Mouse (Mus musculus) heart, adult 2 months (tissue): ENCODE results near the gene Cul9. TPM values are rescaled to one million over a fixed set of nuclear protein-coding genes. Genes with fewer than 3 reads are reported as not detected.

Experiments used
- DNase-seq, 2 experiments: peaks; one replicate each; pipeline ENCODE4 v3.0.0; 2021
- H3K27ac ChIP-seq: fragments of 200-600 bp; 2 replicates; pipeline ENCODE4 v1.8.1; 2022
- H3K27me3 ChIP-seq: fragments of 200-500 bp; 2 replicates; pipeline ENCODE4 v1.6.1; 2012; ENCODE audit warnings: mild to moderate bottlenecking, low read length, inconsistent platforms, mixed read lengths; ENCODE audit not compliant: control insufficient read depth, insufficient read depth
- H3K36me3 ChIP-seq: fragments of 200-500 bp; 2 replicates; pipeline ENCODE4 v1.6.1; 2012; ENCODE audit warnings: low read length, inconsistent platforms; ENCODE audit not compliant: control insufficient read depth, insufficient read depth
- H3K4me1 ChIP-seq: fragments of 200-500 bp; 2 replicates; pipeline ENCODE4 v1.6.1; 2011; ENCODE audit warnings: low read length; ENCODE audit not compliant: control insufficient read depth, insufficient read depth
- H3K4me3 ChIP-seq: fragments of 200-600 bp; 2 replicates; pipeline ENCODE4 v1.8.1; 2022
- H3K79me2 ChIP-seq: fragments of 200-500 bp; replicated peaks from 2 replicates; pipeline ENCODE4 v1.6.1; 2012; ENCODE audit warnings: mild to moderate bottlenecking, inconsistent platforms, low read length, moderate library complexity, mixed read lengths; ENCODE audit not compliant: control insufficient read depth, insufficient read depth
- H3K9ac ChIP-seq: fragments of 200-500 bp; 2 replicates; pipeline ENCODE4 v1.6.1; 2012; ENCODE audit warnings: low read depth, mild to moderate bottlenecking, control low read depth, inconsistent platforms, low read length, mixed read lengths
- CTCF ChIP-seq: fragments of 200-600 bp; IDR thresholded peaks from 2 replicates; pipeline ENCODE4 v1.8.1; 2022; ENCODE audit warnings: antibody characterized with exemption, mild to moderate bottlenecking, moderate library complexity
- EP300 ChIP-seq: fragments of 200-500 bp; IDR thresholded peaks from 2 replicates; pipeline ENCODE4 v1.6.1; 2011; ENCODE audit warnings: low read depth, low read length, control low read depth; ENCODE audit not compliant: insufficient read depth
- POLR2A ChIP-seq: fragments of 200-500 bp; IDR thresholded peaks from 2 replicates; pipeline ENCODE4 v1.6.1; 2011; ENCODE audit warnings: mild to moderate bottlenecking, low read depth, low read length, control low read depth; ENCODE audit not compliant: insufficient read depth
- WGBS: fragments of 180-500 bp; shearing (Covaris S2); methylation state at CpG from one replicate; pipeline ENCODE4 v1.1.7; 2018; 5-methylcytosine and 5-hydroxymethylcytosine counted together
- intact Hi-C: fragments of 180-260 bp; cut with DNase I; formaldehyde crosslinking; loops from one replicate; pipeline ENCODE4 v1.15.1; 2025
- polyA plus RNA-seq: library from polyadenylated mRNA; depleted of rRNA; stranded (reverse); fragments of >200 nt; gene quantifications from 2 replicates; pipeline ENCODE4 v1.2.3, GENCODE M21; 2012
- total RNA-seq, 2 experiments: library from RNA; stranded (reverse); gene quantifications; 2 replicates each; pipeline ENCODE4 v1.2.3; 2021

Gene Cul9
- total and polyA plus RNA-seq, 3 experiments = 20.1 to 21.9 (median 21.6) TPM

DNA sequence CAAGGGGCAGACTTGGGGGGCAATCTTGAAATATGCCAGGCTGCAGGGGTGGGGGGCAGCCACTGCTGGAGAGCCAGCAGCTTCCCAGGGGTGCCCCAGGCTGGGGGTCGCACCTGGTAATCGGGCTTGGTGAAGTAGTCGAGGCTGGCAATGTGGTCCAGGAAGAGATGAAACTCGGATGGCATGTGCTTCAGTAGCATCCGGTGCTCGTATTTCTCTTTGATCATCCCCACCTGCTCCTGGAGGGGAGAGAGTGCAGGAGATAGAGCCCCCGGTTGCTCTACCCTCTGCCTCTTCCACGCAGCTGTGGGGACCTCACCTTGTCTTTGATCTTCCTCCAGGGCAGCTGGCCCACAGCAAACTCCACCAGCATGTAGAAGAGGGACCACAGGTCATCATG, 69.6 kb downstream of the Cul9 start:
- 70% methylated on average over 8 of the region's 8 CpGs for WGBS
- no peak for DNase-seq
- no peaks in the 10 kb centered on the region for H3K79me2 ChIP-seq
- no peaks in the 10 kb centered on the region for H3K36me3 ChIP-seq
- no peak overlapping the region for H3K27ac ChIP-seq
- no peak overlapping the region for H3K4me3 ChIP-seq
- H3K4me1 ChIP-seq = no peaks in the 10 kb centered on the region
- TF ChIP-seq CTCF (no peak), EP300 (no peak), POLR2A (no peak)
- intact Hi-C loops = no loop called here
- no peak overlapping the region for H3K9ac ChIP-seq
- H3K27me3 ChIP-seq = no peaks in the 10 kb centered on the region

DNA sequence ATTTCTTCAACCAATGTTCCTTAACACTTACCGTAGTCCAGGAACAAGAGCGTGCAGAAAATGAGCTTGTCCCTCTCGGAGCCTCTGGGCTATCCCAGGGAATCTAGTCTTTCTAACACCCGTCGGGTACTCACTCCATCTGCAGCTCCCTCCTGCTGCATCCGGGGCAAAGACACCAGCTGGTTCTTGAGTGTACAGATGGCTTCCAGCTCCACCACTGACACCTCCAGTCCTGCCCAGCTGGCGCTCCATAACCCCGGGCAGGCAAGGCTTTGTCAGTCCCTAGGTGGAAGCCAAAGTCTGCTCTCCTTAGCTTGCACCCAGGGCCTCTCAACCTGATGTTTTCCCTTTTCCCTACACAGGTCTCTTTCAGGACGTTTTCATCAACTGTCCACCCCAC, 78.4 kb downstream of the Cul9 start:
- Histone ChIP-seq H3K4me1 (no peaks in the 10 kb centered on the region), H3K27ac (no peak overlapping the region), H3K9ac (no peak overlapping the region), H3K27me3 (no peaks in the 10 kb centered on the region), H3K79me2 (no peaks in the 10 kb centered on the region), H3K4me3 (no peak overlapping the region), H3K36me3 (no peaks in the 10 kb centered on the region)
- no peak for DNase-seq
- intact Hi-C loops = no loop called here
- TF ChIP-seq POLR2A (no peak), EP300 (no peak), CTCF (no peak)
- WGBS = 81% methylated on average over 9 of the region's 9 CpGs

DNA sequence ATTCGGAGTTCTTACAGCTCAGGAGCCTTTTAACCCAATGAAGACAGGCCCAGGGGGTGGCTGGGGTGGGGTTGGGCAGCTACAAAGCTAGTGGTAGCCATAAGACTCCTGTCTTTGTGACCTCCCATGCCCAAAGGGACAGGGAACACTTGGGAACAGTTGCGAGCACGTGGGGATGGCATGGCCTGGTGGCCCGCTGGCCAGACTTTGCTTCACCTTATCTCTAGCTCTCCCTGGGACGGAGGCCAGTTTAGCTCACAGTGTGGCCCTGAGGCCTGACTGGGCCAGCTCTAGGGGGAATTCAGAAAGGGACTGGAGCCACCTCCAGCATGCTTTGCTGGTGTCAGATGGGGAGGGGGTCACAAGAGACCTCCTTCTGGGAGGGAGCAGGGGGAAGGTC, 84.0 kb downstream of the Cul9 start:
- H3K4me3 ChIP-seq = no peak overlapping the region
- peak; percentile 91 for TF ChIP-seq EP300
- no peak for TF ChIP-seq POLR2A
- TF ChIP-seq CTCF = no peak
- H3K36me3 ChIP-seq = no peaks in the 10 kb centered on the region
- peak; percentile 60 to 82 for DNase-seq
- WGBS = 44% methylated on average over 5 of the region's 5 CpGs
- H3K4me1 ChIP-seq = no peaks in the 10 kb centered on the region
- no peak overlapping the region for H3K9ac ChIP-seq
- H3K27me3 ChIP-seq = no peaks in the 10 kb centered on the region; the same call in 1 of the 2 replicates
- intact Hi-C loops = no loop called here
- H3K27ac ChIP-seq = no peak overlapping the region
- H3K79me2 ChIP-seq = no peaks in the 10 kb centered on the region

DNA sequence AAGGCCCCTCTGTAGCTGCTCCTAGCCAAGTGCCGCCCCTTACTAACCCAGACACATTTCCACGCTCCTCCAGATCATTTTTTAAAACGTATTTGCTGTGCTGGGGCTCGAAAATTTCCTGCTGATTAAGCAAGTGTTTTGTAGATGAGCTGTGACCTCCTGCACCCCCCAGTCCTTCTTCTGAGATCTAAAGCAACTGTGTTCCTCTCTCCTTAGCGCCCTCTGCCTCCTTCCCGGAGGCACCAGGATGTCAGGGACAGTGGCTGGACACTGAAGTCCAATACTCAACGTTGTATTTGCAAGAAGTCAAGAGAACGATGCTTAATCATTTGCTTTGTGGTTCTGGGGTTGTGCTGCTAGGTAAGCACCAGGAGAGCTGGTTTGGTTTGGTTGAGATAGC, 84.8 kb downstream of the Cul9 start:
- TF ChIP-seq POLR2A (no peak), EP300 (no peak), CTCF (no peak)
- H3K27me3 ChIP-seq = no peaks in the 10 kb centered on the region; the same call in 1 of the 2 replicates
- no peak overlapping the region for H3K27ac ChIP-seq
- H3K4me1 ChIP-seq = no peaks in the 10 kb centered on the region
- intact Hi-C loops = no loop called here
- H3K79me2 ChIP-seq = no peaks in the 10 kb centered on the region
- WGBS = 35% methylated on average over 8 of the region's 8 CpGs
- H3K36me3 ChIP-seq = no peaks in the 10 kb centered on the region
- DNase-seq = no peak
- H3K4me3 ChIP-seq = no peak overlapping the region
- no peak overlapping the region for H3K9ac ChIP-seq

DNA sequence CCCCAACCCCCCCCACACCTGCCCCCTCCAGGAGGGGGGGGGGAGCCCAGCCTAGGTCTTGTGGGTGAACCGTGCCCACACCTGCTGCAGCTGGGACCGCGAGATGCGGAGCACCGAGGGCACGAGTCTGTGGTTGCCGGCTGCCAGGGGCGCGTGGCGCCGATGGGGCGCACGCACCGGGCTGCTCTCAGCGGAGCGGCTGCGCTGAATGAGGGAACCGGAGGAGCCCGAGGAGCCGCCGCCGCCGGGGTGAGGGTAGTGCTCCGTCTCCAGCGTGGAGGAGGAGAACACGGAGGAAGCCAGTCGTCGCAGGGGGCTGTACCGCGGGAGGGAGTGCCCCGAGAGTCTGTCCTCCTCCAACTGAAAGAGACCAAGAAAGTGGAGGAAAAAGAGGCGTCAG, 85.5 kb downstream of the Cul9 start:
- H3K4me3 ChIP-seq = no peak overlapping the region

DNA sequence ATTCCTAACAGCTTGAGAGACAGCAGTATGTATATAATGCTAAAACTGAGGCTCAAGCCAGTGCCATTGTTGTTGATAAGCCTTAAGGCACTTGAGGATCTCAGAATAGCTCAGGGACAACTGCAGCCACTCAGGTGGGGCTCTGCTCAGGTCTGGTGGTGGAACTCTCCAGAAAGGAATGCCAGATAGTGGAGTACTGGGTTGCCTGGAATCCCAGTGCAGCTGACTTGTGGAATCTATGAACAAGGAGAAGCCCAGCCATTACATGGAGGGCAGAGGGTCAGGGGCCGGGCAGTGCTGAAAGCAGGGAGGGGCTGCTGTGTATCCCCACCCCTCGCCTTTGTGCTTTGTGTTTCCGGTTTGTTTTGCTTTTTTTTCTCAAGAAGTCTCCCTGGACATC, 87.7 kb downstream of the Cul9 start:
- DNase-seq = no peak
- WGBS = 16% methylated on average over 3 of the region's 3 CpGs
- Histone ChIP-seq H3K27ac (no peak overlapping the region), H3K27me3 (peaks cover 8% of the 10 kb centered on the region), H3K4me1 (peaks cover under 1% of the 10 kb centered on the region; the same call in 1 of the 2 replicates), H3K36me3 (no peaks in the 10 kb centered on the region), H3K4me3 (no peak overlapping the region), H3K79me2 (no peaks in the 10 kb centered on the region), H3K9ac (no peak overlapping the region)
- intact Hi-C loops = no loop called here
- TF ChIP-seq EP300 (peak; percentile 43; the same call in 1 of the 2 replicates), CTCF (no peak)

More for the DNA sequence above, 85.5 kb downstream of the Cul9 start:
- Histone ChIP-seq H3K27me3 (peaks cover 4% of the 10 kb centered on the region), H3K9ac (no peak overlapping the region), H3K27ac (no peak overlapping the region), H3K79me2 (no peaks in the 10 kb centered on the region), H3K36me3 (no peaks in the 10 kb centered on the region), H3K4me1 (no peaks in the 10 kb centered on the region)
- intact Hi-C loops = no loop called here
- no peak for DNase-seq
- 2% methylated on average over 32 of the region's 32 CpGs for WGBS
- TF ChIP-seq EP300 = no peak

DNA sequence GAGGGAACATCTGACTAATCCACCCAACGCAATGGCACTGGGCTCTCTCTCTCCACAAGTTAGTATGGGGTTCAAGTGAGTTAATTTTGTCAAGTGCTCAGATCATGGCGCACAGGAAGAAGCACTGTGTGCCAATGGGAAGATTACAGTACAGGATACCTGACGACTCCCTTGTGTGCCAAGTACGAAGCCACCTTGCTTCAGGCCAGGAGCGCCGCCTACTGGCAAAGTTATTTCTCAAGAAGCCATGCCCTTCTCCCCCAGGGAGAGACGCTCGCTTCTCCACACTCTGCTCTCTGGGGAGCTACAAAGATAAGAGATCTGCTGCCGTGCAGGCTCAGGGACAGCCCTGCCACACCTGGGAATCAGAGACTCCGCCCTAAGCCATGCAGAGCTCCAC, 88.4 kb downstream of the Cul9 start:
- no peaks in the 10 kb centered on the region for H3K36me3 ChIP-seq
- peaks cover 1% of the 10 kb centered on the region; the same call in 1 of the 2 replicates for H3K4me1 ChIP-seq
- H3K27ac ChIP-seq = no peak overlapping the region
- WGBS = 25% methylated on average over 10 of the region's 10 CpGs
- H3K27me3 ChIP-seq = peaks cover 9% of the 10 kb centered on the region
- no peak overlapping the region for H3K4me3 ChIP-seq
- no peak for DNase-seq
- TF ChIP-seq CTCF (peak; percentile 54), EP300 (no peak), POLR2A (no peak)
- no peak overlapping the region for H3K9ac ChIP-seq
- no peaks in the 10 kb centered on the region for H3K79me2 ChIP-seq
- intact Hi-C loops = no loop called here
